Mouse (Mus musculus) ES-Bruce4 (cell line): Measurements from ENCODE around the gene Bmp2k. TPM values are rescaled to one million over a fixed set of nuclear protein-coding genes. Genes with fewer than 3 reads are reported as not detected.

Experiments used
- H3K27ac ChIP-seq: 2 replicates; pipeline ENCODE4 v1.5.1; 2012; ENCODE audit warnings: low read length, inconsistent platforms; ENCODE audit not compliant: insufficient read depth
- H3K27me3 ChIP-seq: 2 replicates; pipeline ENCODE4 v1.6.1; 2012; ENCODE audit warnings: mild to moderate bottlenecking, low read length, inconsistent platforms; ENCODE audit not compliant: control insufficient read depth, poor library complexity, insufficient read depth, severe bottlenecking
- H3K36me3 ChIP-seq: 2 replicates; pipeline ENCODE4 v1.6.1; 2012; ENCODE audit warnings: inconsistent platforms, mild to moderate bottlenecking, low read length, moderate library complexity; ENCODE audit not compliant: control insufficient read depth, poor library complexity, insufficient read depth, severe bottlenecking
- H3K4me1 ChIP-seq: one replicate; pipeline ENCODE4 v1.8.1; 2011; ENCODE audit warnings: low read length; ENCODE audit not compliant: control insufficient read depth, insufficient read depth
- H3K4me3 ChIP-seq: 2 replicates; pipeline ENCODE4 v1.5.1; 2011; ENCODE audit warnings: low read depth, mild to moderate bottlenecking, low read length
- H3K9ac ChIP-seq: 2 replicates; pipeline ENCODE4 v1.6.1; 2012; ENCODE audit warnings: low read depth, mild to moderate bottlenecking, inconsistent platforms; ENCODE audit not compliant: poor library complexity, severe bottlenecking
- H3K9me3 ChIP-seq: replicated peaks from 2 replicates; pipeline ENCODE4 v1.6.1; 2012; ENCODE audit warnings: mild to moderate bottlenecking, low read length, inconsistent platforms; ENCODE audit not compliant: control insufficient read depth, poor library complexity, insufficient read depth, severe bottlenecking
- CTCF ChIP-seq: IDR thresholded peaks from one replicate; pipeline ENCODE4 v1.8.1; 2011; ENCODE audit warnings: low read depth, low read length
- EP300 ChIP-seq: IDR thresholded peaks from 2 replicates; pipeline ENCODE4 v1.6.1; 2011; ENCODE audit warnings: low read depth, low read length; ENCODE audit not compliant: insufficient read depth
- POLR2A ChIP-seq: IDR thresholded peaks from one replicate; pipeline ENCODE4 v1.8.1; 2011; ENCODE audit warnings: low read length; ENCODE audit not compliant: insufficient read depth
- polyA plus RNA-seq: library from polyadenylated mRNA; stranded (reverse); fragments of >200 nt; gene quantifications from 2 replicates; pipeline ENCODE4 v1.2.4, GENCODE M21; 2011; ENCODE audit warnings: low read depth; ENCODE audit not compliant: missing spikeins, insufficient read depth, insufficient read length

Gene Bmp2k
- polyA plus RNA-seq, 1 experiment, result 10.3 TPM

DNA sequence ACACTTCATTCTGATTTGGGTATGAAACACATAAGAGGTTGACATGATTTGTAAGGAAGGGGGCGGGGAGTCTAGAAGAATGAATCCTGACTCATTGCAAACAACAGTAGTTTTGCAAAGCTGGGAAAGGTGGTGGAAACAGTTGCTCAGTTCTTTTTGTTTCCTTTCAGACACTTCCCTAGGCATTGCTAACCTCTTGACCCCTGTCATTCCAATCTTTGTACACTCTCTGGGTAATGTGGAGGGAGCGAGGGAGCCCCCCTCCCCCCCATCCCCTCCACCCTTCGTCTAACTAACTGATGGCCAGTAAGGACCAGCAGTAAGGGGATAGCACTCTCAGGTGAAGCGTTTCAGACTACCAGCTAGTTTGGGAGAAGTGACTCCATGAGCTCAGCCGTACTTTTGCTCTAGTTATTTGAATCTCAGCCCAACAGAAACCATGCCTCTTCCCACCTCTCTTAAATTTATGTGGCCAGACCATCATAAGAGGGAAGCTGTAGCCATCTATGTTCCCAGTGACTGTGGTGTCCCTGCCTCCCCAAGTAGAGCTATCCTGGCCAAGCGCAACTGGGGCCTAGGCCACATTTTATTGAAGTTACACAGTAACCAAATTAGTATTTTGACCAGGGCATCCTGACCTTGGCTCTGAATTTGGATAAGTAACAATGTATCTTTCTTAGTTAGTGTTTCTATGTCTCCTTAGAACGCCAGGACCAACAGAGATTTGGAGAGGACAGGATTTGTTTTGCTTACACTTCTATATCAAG, 27.6 kb upstream of the Bmp2k start:
- H3K27me3 ChIP-seq, result no peaks in the 10 kb centered on the region
- TF ChIP-seq EP300 (no peak), CTCF (no peak), POLR2A (no peak)
- no peaks in the 10 kb centered on the region for H3K36me3 ChIP-seq
- no peaks in the 10 kb centered on the region for H3K9me3 ChIP-seq
- H3K9ac ChIP-seq, result no peak overlapping the region
- H3K27ac ChIP-seq, result peak overlapping the region; percentile 73; the same call in 1 of the 2 replicates
- no peak overlapping the region for H3K4me3 ChIP-seq
- peaks cover 6% of the 10 kb centered on the region for H3K4me1 ChIP-seq

DNA sequence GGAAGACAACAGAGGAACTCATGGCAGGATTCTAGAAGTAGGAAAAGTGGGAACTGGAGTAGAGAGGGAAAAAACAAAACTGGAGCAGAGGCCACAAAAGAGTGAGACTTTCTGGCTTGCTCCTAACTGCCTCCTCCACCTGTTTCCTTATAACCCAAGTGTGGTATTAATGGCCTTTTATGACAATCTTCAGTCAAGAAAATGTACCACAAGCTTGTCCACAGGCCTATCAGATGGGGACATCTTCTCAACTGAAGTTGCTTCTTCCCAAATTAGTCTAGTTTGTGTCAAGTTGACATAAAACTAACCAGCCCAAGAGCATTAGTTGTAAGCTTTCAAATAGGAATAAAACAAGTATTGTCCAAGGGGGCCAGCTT, 27.0 kb upstream of the Bmp2k start:
- H3K9ac ChIP-seq, result no peak overlapping the region
- no peak for TF ChIP-seq CTCF
- H3K4me1 ChIP-seq, result peaks cover 4% of the 10 kb centered on the region
- H3K27me3 ChIP-seq, result no peaks in the 10 kb centered on the region
- no peak overlapping the region for H3K4me3 ChIP-seq
- 0 out of 2 replicates have a peak overlapping the region, but pooled peaks have one; percentile 51 for H3K27ac ChIP-seq
- H3K9me3 ChIP-seq, result no peaks in the 10 kb centered on the region
- H3K36me3 ChIP-seq, result no peaks in the 10 kb centered on the region

DNA sequence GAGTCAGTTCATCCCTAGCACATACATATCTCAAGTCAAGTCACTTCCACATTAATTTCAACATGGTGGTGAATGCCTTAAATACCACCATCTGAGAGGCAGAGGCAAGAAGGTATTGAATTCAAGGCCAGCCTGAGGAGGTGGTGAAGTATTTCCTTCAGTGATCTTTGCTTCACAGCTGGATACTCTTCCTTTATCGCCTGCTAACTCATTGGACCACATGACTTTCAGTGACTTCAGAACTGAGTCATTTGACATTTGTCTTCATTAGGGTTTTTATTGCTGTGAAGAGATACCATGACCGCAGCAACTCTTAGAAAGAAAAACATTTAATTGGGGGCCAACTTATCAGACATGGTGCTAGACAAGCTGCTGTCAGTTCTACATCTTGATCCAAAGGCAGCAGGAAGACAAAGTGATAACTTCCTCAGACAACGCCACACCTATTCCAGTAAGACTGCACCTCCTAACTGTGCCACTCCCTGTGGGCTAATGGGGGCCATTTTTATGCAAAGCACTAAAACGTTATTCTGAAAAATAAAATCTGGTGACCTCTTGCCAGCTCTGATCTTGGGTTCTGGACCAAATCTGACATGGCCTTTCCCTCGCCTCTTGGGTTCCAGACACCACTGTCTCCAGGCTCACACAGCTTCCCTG, 24.9 kb upstream of the Bmp2k start:
- Histone ChIP-seq H3K36me3 (no peaks in the 10 kb centered on the region), H3K9ac (no peak overlapping the region), H3K27ac (peak overlapping the region; percentile 36), H3K9me3 (no peaks in the 10 kb centered on the region), H3K27me3 (no peaks in the 10 kb centered on the region), H3K4me1 (peaks cover 4% of the 10 kb centered on the region), H3K4me3 (no peak overlapping the region)
- TF ChIP-seq EP300 (no peak), CTCF (no peak), POLR2A (no peak)

DNA sequence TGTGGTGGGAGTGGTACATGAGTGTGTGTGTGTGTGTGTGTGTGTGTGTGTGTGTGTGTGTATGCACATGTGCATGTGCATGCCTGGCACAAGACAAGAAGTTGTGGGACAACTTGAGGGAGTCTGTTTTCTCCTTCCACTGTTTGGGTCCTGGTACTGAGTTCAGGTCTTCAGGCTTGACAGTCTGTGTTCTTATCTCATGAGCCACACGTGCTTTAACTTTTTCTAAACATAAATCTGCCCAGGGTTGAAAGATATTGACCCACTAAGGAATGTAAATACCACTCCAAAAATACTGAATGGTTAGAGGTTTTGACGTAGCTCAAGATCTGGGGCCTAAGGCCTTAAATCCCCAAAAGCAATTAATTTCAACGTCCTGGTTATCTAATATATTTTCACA, 23.8 kb upstream of the Bmp2k start:
- H3K27ac ChIP-seq, result no peak overlapping the region
- H3K4me1 ChIP-seq, result peaks cover 4% of the 10 kb centered on the region
- H3K27me3 ChIP-seq, result no peaks in the 10 kb centered on the region
- no peaks in the 10 kb centered on the region for H3K9me3 ChIP-seq
- no peak overlapping the region for H3K4me3 ChIP-seq
- no peak for TF ChIP-seq CTCF
- no peak for TF ChIP-seq POLR2A
- TF ChIP-seq EP300, result no peak
- no peak overlapping the region for H3K9ac ChIP-seq
- H3K36me3 ChIP-seq, result no peaks in the 10 kb centered on the region

DNA sequence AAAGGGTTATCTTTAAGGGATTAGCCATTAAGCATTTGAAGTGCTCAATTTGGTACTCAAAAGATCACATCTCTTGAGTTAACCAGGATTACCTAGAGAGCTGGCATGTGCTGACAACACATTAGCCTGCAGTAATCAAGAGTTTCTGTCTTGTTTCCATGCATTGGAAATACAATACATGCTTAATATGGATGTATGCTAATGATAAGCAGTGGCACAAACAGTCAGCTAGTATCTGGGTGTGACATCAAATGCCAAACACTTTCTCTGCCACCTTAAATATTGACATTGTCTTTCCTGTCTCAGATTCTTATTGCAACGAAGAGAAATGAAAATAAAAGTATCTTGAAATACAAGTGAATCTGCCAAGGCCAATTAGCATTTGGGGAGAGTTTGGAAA, 22.8 kb upstream of the Bmp2k start:
- TF ChIP-seq EP300, result no peak
- no peak for TF ChIP-seq CTCF
- TF ChIP-seq POLR2A, result no peak
- H3K4me3 ChIP-seq, result no peak overlapping the region
- no peaks in the 10 kb centered on the region for H3K27me3 ChIP-seq
- peaks cover 2% of the 10 kb centered on the region for H3K4me1 ChIP-seq
- no peaks in the 10 kb centered on the region for H3K9me3 ChIP-seq
- H3K27ac ChIP-seq, result no peak overlapping the region
- no peaks in the 10 kb centered on the region for H3K36me3 ChIP-seq
- H3K9ac ChIP-seq, result no peak overlapping the region

DNA sequence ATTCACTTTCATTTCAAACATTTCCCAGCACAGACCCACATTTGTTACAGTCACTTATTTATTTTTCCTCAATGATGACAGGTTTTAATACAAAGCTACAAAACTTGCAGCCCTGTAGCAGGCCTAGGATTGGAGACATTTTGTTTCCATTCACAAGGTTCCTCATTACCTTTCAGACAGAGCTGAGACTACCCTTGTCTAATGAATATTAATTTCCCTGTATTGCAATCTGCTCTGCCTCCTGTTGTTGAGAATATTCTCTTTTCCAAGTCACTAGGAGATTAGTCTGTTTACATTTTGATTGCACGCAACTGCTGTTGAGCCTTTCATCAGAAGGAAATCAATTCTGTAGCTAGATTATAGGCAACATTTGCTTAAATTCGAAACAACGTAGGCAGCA, 22.4 kb upstream of the Bmp2k start:
- no peak overlapping the region for H3K4me3 ChIP-seq
- no peaks in the 10 kb centered on the region for H3K27me3 ChIP-seq
- TF ChIP-seq POLR2A, result no peak
- no peak for TF ChIP-seq EP300
- TF ChIP-seq CTCF, result no peak
- H3K9ac ChIP-seq, result no peak overlapping the region
- no peaks in the 10 kb centered on the region for H3K36me3 ChIP-seq
- no peaks in the 10 kb centered on the region for H3K9me3 ChIP-seq
- peaks cover under 1% of the 10 kb centered on the region for H3K4me1 ChIP-seq
- H3K27ac ChIP-seq, result no peak overlapping the region
